15 mouse cellular contexts compared by ENCODE assay signal in genomic region chr1:87881726-87882125, GRCm38 (mm10). TPM values are rescaled to one million over a fixed set of nuclear protein-coding genes. Genes with fewer than 3 reads are reported as not detected.
DNase-seq lines count a peak whose midpoint lies in the region; ATAC-seq and TF ChIP-seq lines count a peak whose summit lies in the region.
"Had no signal": no experiment of that assay in that cellular context is flagged by ENCODE, and none has a peak within 500 bp of the region (broad histone marks: within the 10 kb centered on the region; RNA-seq: fewer than 3 reads in every experiment).

No protein-coding gene starts in this region.

- H3K9ac ChIP-seq in embryonic facial prominence, embryonic 13.5 days = no peak overlapping the region
- no peak overlapping the region for H3K9ac ChIP-seq in heart, embryonic 16.5 days (ENCODE audit: low read length)
- H3K9ac ChIP-seq in lung, embryonic 16.5 days (ENCODE audit: low read length) = no peak overlapping the region
- H3K9ac ChIP-seq in hindbrain, embryonic 11.5 days (ENCODE audit: low read depth, low read length) = no peak overlapping the region

- no peak for ATAC-seq in embryonic facial prominence, embryonic 13.5 days (ENCODE audit: insufficient number of reproducible peaks, insufficient read depth, low FRiP score, low TSS enrichment, low read depth)
- ATAC-seq in heart, embryonic 16.5 days (replicated peaks; ENCODE audit: extremely low read depth, insufficient read depth, low FRiP score) = no peak
- ATAC-seq in lung, embryonic 16.5 days (ENCODE audit: low read depth) = no peak
- ATAC-seq in hindbrain, embryonic 11.5 days (ENCODE audit: low FRiP score) = no peak
- ATAC-seq: midbrain, embryonic 16.5 days; Patski had no signal

- H3K27ac ChIP-seq in embryonic facial prominence, embryonic 13.5 days = peak overlapping the region; percentile 44
- H3K27ac ChIP-seq in embryonic facial prominence, embryonic 10.5 days (replicated peaks) = no peak overlapping the region
- H3K27ac ChIP-seq in heart, embryonic 16.5 days (ENCODE audit: low read length) = peak overlapping the region; percentile 93
- peak overlapping the region; percentile 99 for H3K27ac ChIP-seq in lung, embryonic 16.5 days (ENCODE audit: low read length)
- H3K27ac ChIP-seq in embryonic fibroblast, embryonic 13.5 days (ENCODE audit: insufficient read depth, low read length) = peak overlapping the region; percentile 84
- no peak overlapping the region for H3K27ac ChIP-seq in hindbrain, embryonic 11.5 days (ENCODE audit: low read depth, low read length)

- H3K36me3 ChIP-seq in embryonic facial prominence, embryonic 13.5 days = peaks cover 32% of the 10 kb centered on the region
- peaks cover 60% of the 10 kb centered on the region for H3K36me3 ChIP-seq in embryonic facial prominence, embryonic 10.5 days (replicated peaks)
- peaks cover 11% of the 10 kb centered on the region; the same call in 1 of the 2 replicates for H3K36me3 ChIP-seq in heart, embryonic 16.5 days (ENCODE audit: control insufficient read depth, insufficient read depth)
- H3K36me3 ChIP-seq in lung, embryonic 16.5 days (ENCODE audit: control insufficient read depth, insufficient read depth, low read length) = peaks cover 7% of the 10 kb centered on the region
- H3K36me3 ChIP-seq in hindbrain, embryonic 11.5 days (ENCODE audit: control insufficient read depth, insufficient read depth, low read length) = no peaks in the 10 kb centered on the region; the same call in 1 of the 2 replicates

- no peak for TF ChIP-seq POLR2A in lung, adult 2 months (IDR thresholded peaks at IDR 0.05; ENCODE audit: borderline replicate concordance, extremely low read depth, low read depth, low read length)
- TF ChIP-seq POLR2A in embryonic fibroblast, embryonic 13.5 days (IDR thresholded peaks at IDR 0.05; ENCODE audit: low read depth, low read length) = no peak

- no peak for DNase-seq in embryonic facial prominence, embryonic 10.5 days (ENCODE audit: low spot score)
- DNase-seq in heart, postnatal 10 days = no peak
- DNase-seq in lung, adult 2 months = no peak
- no peak for DNase-seq in hindbrain, embryonic 11.5 days (ENCODE audit: low spot score)
- DNase-seq: cerebellum, adult 11 months; cerebellum, postnatal 25 days; layer of hippocampus, adult 9-11 months; liver; right cerebral cortex, postnatal 14 days had no signal

- no peaks in the 10 kb centered on the region for H3K27me3 ChIP-seq in embryonic facial prominence, embryonic 13.5 days
- H3K27me3 ChIP-seq in embryonic facial prominence, embryonic 10.5 days (replicated peaks; ENCODE audit: low read depth, poor library complexity, severe bottlenecking) = no peaks in the 10 kb centered on the region
- no peaks in the 10 kb centered on the region for H3K27me3 ChIP-seq in heart, embryonic 16.5 days (ENCODE audit: control insufficient read depth, insufficient read depth, low read length)
- no peaks in the 10 kb centered on the region for H3K27me3 ChIP-seq in lung, embryonic 16.5 days (ENCODE audit: control insufficient read depth, insufficient read depth, low read depth, low read length)
- H3K27me3 ChIP-seq in hindbrain, embryonic 11.5 days (ENCODE audit: control insufficient read depth, insufficient read depth, low read length) = no peaks in the 10 kb centered on the region
- H3K27me3 ChIP-seq: Patski had no signal

- intact Hi-C loops in heart, postnatal 10 days (cut with DNase I) = loop anchor here (2.0 kb wide), 1 partner anchor 15 kb away; no protein-coding TSS in a partner anchor

- H3K4me2 ChIP-seq in embryonic facial prominence, embryonic 13.5 days = no peak overlapping the region
- H3K4me2 ChIP-seq in heart, embryonic 16.5 days (ENCODE audit: low read depth, low read length) = no peak overlapping the region
- no peak overlapping the region for H3K4me2 ChIP-seq in lung, embryonic 16.5 days (ENCODE audit: low read depth, low read length)
- H3K4me2 ChIP-seq in hindbrain, embryonic 11.5 days (replicated peaks; ENCODE audit: low read depth, low read length) = no peak overlapping the region

- WGBS in embryonic facial prominence, embryonic 13.5 days = 48% methylated on average over 4 of the region's 4 CpGs
- WGBS in embryonic facial prominence, embryonic 10.5 days = 86% methylated on average over 4 of the region's 4 CpGs
- WGBS in heart, embryonic 16.5 days = 44% methylated on average over 4 of the region's 4 CpGs
- WGBS in lung, embryonic 16.5 days = 40% methylated on average over 4 of the region's 4 CpGs
- 43% methylated on average over 4 of the region's 4 CpGs for WGBS in lung, adult 2 months
- 93% methylated on average over 4 of the region's 4 CpGs for WGBS in hindbrain, embryonic 11.5 days

- TF ChIP-seq CTCF in lung, adult 2 months (IDR thresholded peaks at IDR 0.05; ENCODE audit: insufficient read depth, low read length) = no peak
- no peak for TF ChIP-seq CTCF in embryonic fibroblast, embryonic 13.5 days (IDR thresholded peaks at IDR 0.05; ENCODE audit: borderline replicate concordance, insufficient read depth, low read length)

- H3K9me3 ChIP-seq in embryonic facial prominence, embryonic 13.5 days = no peaks in the 10 kb centered on the region
- H3K9me3 ChIP-seq in embryonic facial prominence, embryonic 10.5 days = no peaks in the 10 kb centered on the region
- H3K9me3 ChIP-seq in heart, embryonic 16.5 days (replicated peaks; ENCODE audit: control insufficient read depth, low read length) = no peaks in the 10 kb centered on the region
- H3K9me3 ChIP-seq in lung, embryonic 16.5 days (ENCODE audit: control insufficient read depth, low read length) = no peaks in the 10 kb centered on the region
- H3K9me3 ChIP-seq in hindbrain, embryonic 11.5 days (ENCODE audit: control insufficient read depth, low read length) = no peaks in the 10 kb centered on the region

- H3K4me3 ChIP-seq in embryonic facial prominence, embryonic 13.5 days = no peak overlapping the region
- H3K4me3 ChIP-seq in embryonic facial prominence, embryonic 10.5 days = no peak overlapping the region
- H3K4me3 ChIP-seq in heart, embryonic 16.5 days (ENCODE audit: low read length) = no peak overlapping the region
- no peak overlapping the region for H3K4me3 ChIP-seq in lung, embryonic 16.5 days (ENCODE audit: low read length)
- H3K4me3 ChIP-seq in lung, adult 2 months (replicated peaks; ENCODE audit: extremely low read depth, low read depth, low read length) = no peak overlapping the region
- no peak overlapping the region for H3K4me3 ChIP-seq in embryonic fibroblast, embryonic 13.5 days (ENCODE audit: insufficient read depth, low read length)
- H3K4me3 ChIP-seq in hindbrain, embryonic 11.5 days (ENCODE audit: low read depth, low read length) = no peak overlapping the region

- H3K4me1 ChIP-seq in embryonic facial prominence, embryonic 13.5 days = peaks cover 44% of the 10 kb centered on the region
- H3K4me1 ChIP-seq in embryonic facial prominence, embryonic 10.5 days = peaks cover 23% of the 10 kb centered on the region
- H3K4me1 ChIP-seq in heart, embryonic 16.5 days (ENCODE audit: control insufficient read depth, insufficient read depth, low read length) = peaks cover 52% of the 10 kb centered on the region
- H3K4me1 ChIP-seq in lung, embryonic 16.5 days (replicated peaks; ENCODE audit: control insufficient read depth, insufficient read depth, low read length) = peaks cover 34% of the 10 kb centered on the region
- H3K4me1 ChIP-seq in lung, adult 2 months (ENCODE audit: control insufficient read depth, insufficient read depth, low read length) = peaks cover 24% of the 10 kb centered on the region
- peaks cover 21% of the 10 kb centered on the region for H3K4me1 ChIP-seq in embryonic fibroblast, embryonic 13.5 days (ENCODE audit: control insufficient read depth, insufficient read depth, low read length)
- no peaks in the 10 kb centered on the region for H3K4me1 ChIP-seq in hindbrain, embryonic 11.5 days (replicated peaks; ENCODE audit: control insufficient read depth, insufficient read depth, low read length)

RNA-seq across cellular contexts. Expression of gene Dgkd, which starts 28.6 kb away (rescaled TPM):
- polyA plus RNA-seq in embryonic facial prominence, embryonic 13.5 days (2015; fragmentation: Nextera tagmentation; extraction: Ambion mirVana) = 28.8 and 33.0 TPM in 2 replicates
- polyA plus RNA-seq in embryonic facial prominence, embryonic 10.5 days (2016; fragmentation: Nextera tagmentation; extraction: Ambion mirVana) = 39.3 and 41.3 TPM in 2 replicates
- polyA plus RNA-seq in heart, embryonic 16.5 days (2015; fragmentation: Nextera tagmentation; extraction: Ambion mirVana) = 22.6 and 25.0 TPM in 2 replicates
- total RNA-seq in heart, postnatal 10 days (2021) = 10 to 100 TPM; 56.9 to 62.1 TPM
- polyA plus RNA-seq in lung, embryonic 16.5 days (2015; fragmentation: Nextera tagmentation; extraction: Ambion mirVana) = 32.9 and 33.9 TPM in 2 replicates
- polyA plus RNA-seq in lung, adult 2 months (2012; rRNA removed) = 28.5 and 36.9 TPM in 2 replicates
- polyA plus RNA-seq in embryonic fibroblast, embryonic 13.5 days (2011; ENCODE audit: insufficient read length, low read depth, missing spikeins) = 25.8 and 34.0 TPM in 2 replicates
- polyA plus RNA-seq in hindbrain, embryonic 11.5 days (2014; fragmentation: Nextera tagmentation; extraction: Ambion mirVana) = 28.3 and 30.8 TPM in 2 replicates

Comparison
In these comparisons a context has a peak if more than half of its experiments do, and no peak if none do; other contexts are left out.
1. H3K27ac ChIP-seq: peak in embryonic facial prominence, embryonic 13.5 days (single experiment), heart, embryonic 16.5 days (single experiment), lung, embryonic 16.5 days (single experiment) and embryonic fibroblast, embryonic 13.5 days (single experiment); none in embryonic facial prominence, embryonic 10.5 days (single experiment) and hindbrain, embryonic 11.5 days (single experiment).